Mouse (Mus musculus) CH12.LX (cell line): ENCODE measurements around the gene Khdrbs2. TPM values are rescaled to one million over a fixed set of nuclear protein-coding genes. Genes with fewer than 3 reads are reported as not detected.

Experiments
- DNase-seq: peaks from one replicate; pipeline ENCODE4 v3.0.0-alpha.2; 2013; ENCODE audit errors: extremely low read depth
- H3K27ac ChIP-seq: 2 replicates; pipeline ENCODE4 v1.5.1; 2012; ENCODE audit warnings: low read depth, mild to moderate bottlenecking, control low read depth, moderate library complexity; ENCODE audit not compliant: insufficient read depth
- H3K27me3 ChIP-seq: replicated peaks from 2 replicates; pipeline ENCODE3; 2012; ENCODE audit warnings: inconsistent platforms
- H3K36me3 ChIP-seq, 2 experiments: replicated peaks in 1 of 2; 2 replicates each; pipeline versions ENCODE3 to v1.6.1; 2012; ENCODE audit warnings: inconsistent platforms in 1 of 2, low read length in 1 of 2, mild to moderate bottlenecking in 1 of 2, mixed read lengths in 1 of 2, moderate library complexity in 1 of 2; ENCODE audit not compliant: control insufficient read depth in 1 of 2, insufficient read depth in 1 of 2
- H3K4me1 ChIP-seq, 2 experiments: 2 replicates each; pipeline ENCODE4 v1.6.1; 2012; ENCODE audit warnings: inconsistent platforms in 1 of 2, moderate library complexity in 1 of 2; ENCODE audit not compliant: insufficient read depth in 2 of 2, control insufficient read depth in 1 of 2
- H3K4me2 ChIP-seq: 2 replicates; pipeline ENCODE4 v1.6.1; 2012; ENCODE audit warnings: low read depth, mild to moderate bottlenecking, control low read depth; ENCODE audit not compliant: poor library complexity, insufficient read depth, severe bottlenecking
- H3K4me3 ChIP-seq, 3 experiments: fragments of 150-350 bp in 1 of 3; sonication (generic) in 1 of 3; replicated peaks in 1 of 3; 2 replicates each; pipeline versions ENCODE3 to v1.5.1; 2011 to 2012; ENCODE audit warnings: low read depth in 2 of 3, low read length in 2 of 3, mild to moderate bottlenecking in 2 of 3, moderate library complexity in 2 of 3, control low read depth in 1 of 3, improper control_type of control experiment in 1 of 3, inconsistent platforms in 1 of 3, mixed read lengths in 1 of 3; ENCODE audit not compliant: poor library complexity in 1 of 3
- H3K79me2 ChIP-seq: replicated peaks from 2 replicates; pipeline ENCODE4 v1.6.1; 2012; ENCODE audit warnings: mild to moderate bottlenecking, moderate library complexity; ENCODE audit not compliant: control insufficient read depth, poor library complexity, insufficient read depth, severe bottlenecking; ENCODE audit errors: extremely low read depth
- H3K9ac ChIP-seq: 2 replicates; pipeline ENCODE4 v1.6.1; 2012; ENCODE audit warnings: low read depth, mild to moderate bottlenecking, control low read depth, moderate library complexity; ENCODE audit not compliant: insufficient read depth
- H3K9me3 ChIP-seq: replicated peaks from 2 replicates; pipeline ENCODE3; 2012; ENCODE audit warnings: low read length, inconsistent platforms, mixed read lengths
- BHLHE40 ChIP-seq: IDR thresholded peaks from 2 replicates; pipeline ENCODE4 v1.6.1; 2011; ENCODE audit warnings: mild to moderate bottlenecking, low read depth, low read length, improper control_type of control experiment
- CHD1 ChIP-seq: IDR thresholded peaks from 2 replicates; pipeline ENCODE4 v1.6.1; 2012; ENCODE audit warnings: low read depth, low read length, improper control_type of control experiment, inconsistent platforms
- CTCF ChIP-seq, 2 experiments: IDR thresholded peaks in 1 of 2; conservative IDR thresholded peaks in 1 of 2; 2 replicates each; pipeline ENCODE4 v1.5.1; 2011 to 2012; ENCODE audit warnings: low read depth in 2 of 2, low read length in 2 of 2, improper control_type of control experiment in 1 of 2, inconsistent platforms in 1 of 2, mild to moderate bottlenecking in 1 of 2, moderate library complexity in 1 of 2
- ELF1 ChIP-seq: IDR thresholded peaks from 2 replicates; pipeline ENCODE4 v1.6.1; 2014; ENCODE audit warnings: low read depth, mild to moderate bottlenecking, inconsistent platforms, low read length, improper control_type of control experiment
- EP300 ChIP-seq: IDR thresholded peaks from 2 replicates; pipeline ENCODE4 v1.6.1; 2011; ENCODE audit warnings: low read length, improper control_type of control experiment
- GABPA ChIP-seq: IDR thresholded peaks from 2 replicates; pipeline ENCODE4 v1.6.1; 2012; ENCODE audit warnings: low read depth, low read length, improper control_type of control experiment, inconsistent platforms; ENCODE audit not compliant: insufficient replicate concordance
- HCFC1 ChIP-seq: IDR thresholded peaks from 2 replicates; pipeline ENCODE4 v1.6.1; 2012; ENCODE audit warnings: low read depth, mild to moderate bottlenecking, inconsistent platforms, low read length, improper control_type of control experiment
- JUND ChIP-seq: conservative IDR thresholded peaks from 2 replicates; pipeline ENCODE4 v1.6.1; 2011; ENCODE audit warnings: low read depth, low read length, improper control_type of control experiment
- KAT2A ChIP-seq: IDR thresholded peaks from 2 replicates; pipeline ENCODE4 v1.6.1; 2012; ENCODE audit warnings: low read length, improper control_type of control experiment, inconsistent platforms; ENCODE audit not compliant: insufficient replicate concordance
- MAFK ChIP-seq: IDR thresholded peaks from 2 replicates; pipeline ENCODE4 v1.6.1; 2011; ENCODE audit warnings: low read length, improper control_type of control experiment; ENCODE audit not compliant: insufficient replicate concordance
- MAX ChIP-seq: IDR thresholded peaks from 2 replicates; pipeline ENCODE4 v1.6.1; 2011; ENCODE audit warnings: low read length, improper control_type of control experiment
- MAZ ChIP-seq: IDR thresholded peaks from 2 replicates; pipeline ENCODE4 v1.6.1; 2012; ENCODE audit warnings: low read depth, mild to moderate bottlenecking, inconsistent platforms, low read length, improper control_type of control experiment, moderate library complexity
- MEF2A ChIP-seq: IDR thresholded peaks from 2 replicates; pipeline ENCODE4 v1.6.1; 2014; ENCODE audit warnings: low read depth, mild to moderate bottlenecking, inconsistent platforms, low read length, improper control_type of control experiment, borderline replicate concordance
- MYC ChIP-seq: IDR thresholded peaks from 2 replicates; pipeline ENCODE4 v1.6.1; 2011; ENCODE audit warnings: low read depth, mild to moderate bottlenecking, improper control_type of control experiment, low read length
- PAX5 ChIP-seq: IDR thresholded peaks from 2 replicates; pipeline ENCODE4 v1.6.1; 2012; ENCODE audit warnings: low read length, inconsistent platforms, mixed read lengths
- POLR2A ChIP-seq: IDR thresholded peaks from 2 replicates; pipeline ENCODE4 v1.6.1; 2011; ENCODE audit warnings: low read depth, mild to moderate bottlenecking, improper control_type of control experiment, low read length
- TBP ChIP-seq: conservative IDR thresholded peaks from 2 replicates; pipeline ENCODE4 v1.6.1; 2011; ENCODE audit warnings: low read depth, low read length, improper control_type of control experiment
- TCF12 ChIP-seq: IDR thresholded peaks from 2 replicates; pipeline ENCODE4 v1.6.1; 2014; ENCODE audit warnings: low read depth, mild to moderate bottlenecking, inconsistent platforms, low read length, improper control_type of control experiment
- USF1 ChIP-seq: IDR thresholded peaks from 2 replicates; pipeline ENCODE4 v1.6.1; 2014; ENCODE audit warnings: low read depth, mild to moderate bottlenecking, inconsistent platforms, low read length, improper control_type of control experiment
- USF2 ChIP-seq: conservative IDR thresholded peaks from 2 replicates; pipeline ENCODE4 v1.6.1; 2011; ENCODE audit warnings: low read depth, low read length, improper control_type of control experiment
- ZKSCAN1 ChIP-seq: IDR thresholded peaks from 2 replicates; pipeline ENCODE4 v1.6.1; 2012; ENCODE audit warnings: low read depth, inconsistent platforms, low read length, improper control_type of control experiment, borderline replicate concordance
- ZMIZ1 ChIP-seq: IDR thresholded peaks from 2 replicates; pipeline ENCODE4 v1.6.1; 2012; ENCODE audit warnings: low read depth, mild to moderate bottlenecking, inconsistent platforms, low read length, improper control_type of control experiment
- ZNF384 ChIP-seq: IDR thresholded peaks from 2 replicates; pipeline ENCODE4 v1.6.1; 2012; ENCODE audit warnings: low read depth, low read length, improper control_type of control experiment, inconsistent platforms
- dilution Hi-C: fragments of 300-500 bp; cut with MboI; formaldehyde crosslinking; loops from 2 replicates; pipeline ENCODE4 v1.14.3; 2020; ENCODE audit warnings: low sequenced_read_pairs; ENCODE audit not compliant: extremely low pct_unique_long_range_greater_than_20kb, extremely low pct_ligation_motif_present
- in situ Hi-C: fragments of 300-500 bp; cut with MboI; formaldehyde crosslinking; loops from 3 replicates; pipeline ENCODE4 v1.14.3; 2019; ENCODE audit warnings: low sequenced_read_pairs, low pct_ligation_motif_present, low pct_unique_long_range_greater_than_20kb, mixed read lengths
- polyA plus RNA-seq: library from polyadenylated mRNA; unstranded; fragments of >175 nt; gene quantifications from 2 replicates; pipeline ENCODE4 v1.2.1, GENCODE M21; 2012; ENCODE audit warnings: low read depth; ENCODE audit not compliant: insufficient read length
- total RNA-seq, 2 experiments: library from RNA; depleted of rRNA; stranded (reverse); fragments of 300-350 nt in 1 of 2; fragments of >200 nt in 1 of 2; gene quantifications; 2 replicates each; pipeline ENCODE4 v1.2.3; 2012 to 2014

Gene Khdrbs2
- total and polyA plus RNA-seq, 3 experiments, result not detected

GRCm38 (mm10) chr1:32429493-32429892 lies 257.0 kb downstream of the Khdrbs2 start:
- TF ChIP-seq TCF12, result no peak
- TF ChIP-seq TBP, result no peak
- TF ChIP-seq ELF1, result no peak
- TF ChIP-seq ZKSCAN1, result no peak
- no peak for TF ChIP-seq POLR2A
- TF ChIP-seq JUND, result no peak
- Histone ChIP-seq H3K27ac (no peak overlapping the region), H3K79me2 (no peaks in the 10 kb centered on the region), H3K4me3 (no peak overlapping the region), H3K36me3 (no peaks in the 10 kb centered on the region), H3K4me1 (no peaks in the 10 kb centered on the region), H3K9me3 (peaks cover 29% of the 10 kb centered on the region), H3K27me3 (no peaks in the 10 kb centered on the region), H3K9ac (no peak overlapping the region), H3K4me2 (no peak overlapping the region)
- DNase-seq, result no peak
- dilution Hi-C loops, result no loop called here
- in situ Hi-C loops, result no loop called here

GRCm38 (mm10) chr1:32430516-32430915 lies 258.0 kb downstream of the Khdrbs2 start:
- DNase-seq, result no peak
- Histone ChIP-seq H3K9ac (no peak overlapping the region), H3K4me3 (no peak overlapping the region), H3K27me3 (no peaks in the 10 kb centered on the region), H3K4me1 (no peaks in the 10 kb centered on the region), H3K27ac (no peak overlapping the region), H3K4me2 (no peak overlapping the region), H3K36me3 (no peaks in the 10 kb centered on the region), H3K9me3 (peaks cover 35% of the 10 kb centered on the region), H3K79me2 (no peaks in the 10 kb centered on the region)
- in situ Hi-C loops, result no loop called here
- TF ChIP-seq JUND, result no peak
- no peak for TF ChIP-seq MAX
- no peak for TF ChIP-seq MAFK
- no peak for TF ChIP-seq ZKSCAN1
- no peak for TF ChIP-seq PAX5
- no peak for TF ChIP-seq HCFC1
- TF ChIP-seq ZMIZ1, result no peak
- no peak for TF ChIP-seq USF1
- no peak for TF ChIP-seq TCF12
- no peak for TF ChIP-seq MEF2A
- TF ChIP-seq BHLHE40, result no peak
- no peak for TF ChIP-seq GABPA
- dilution Hi-C loops, result no loop called here

- Histone ChIP-seq H3K79me2 (no peaks in the 10 kb centered on the region), H3K4me2 (no peak overlapping the region), H3K4me3 (no peak overlapping the region), H3K27ac (no peak overlapping the region), H3K4me1 (no peaks in the 10 kb centered on the region), H3K27me3 (no peaks in the 10 kb centered on the region), H3K36me3 (no peaks in the 10 kb centered on the region), H3K9me3 (peaks cover 29% of the 10 kb centered on the region), H3K9ac (no peak overlapping the region)
- no peak for DNase-seq
- TF ChIP-seq ZMIZ1 (no peak), MEF2A (no peak), CTCF (conservative IDR thresholded peaks at IDR 0.05 in 1 of 2, IDR thresholded peaks at IDR 0.05 in 1 of 2; ENCODE audit: low read depth in 2 of 2, low read length in 2 of 2) (no peak), USF2 (no peak), MAZ (no peak), MYC (no peak), EP300 (no peak), KAT2A (no peak), TCF12 (no peak), ZNF384 (no peak), HCFC1 (no peak), CHD1 (no peak)
- dilution Hi-C loops (no loop called here), in situ Hi-C loops (no loop called here)
Observed at GRCm38 (mm10) chr1:32433118-32433517, 260.6 kb downstream of the Khdrbs2 start.
